Mouse (Mus musculus): ENCODE measurements around the gene Btf3l4. TPM values are rescaled to one million over a fixed set of nuclear protein-coding genes. Genes with fewer than 3 reads are reported as not detected.

Btf3l4 gene
- polyA plus RNA-seq, 1 experiment from 2014 or later: 199 TPM

DNA sequence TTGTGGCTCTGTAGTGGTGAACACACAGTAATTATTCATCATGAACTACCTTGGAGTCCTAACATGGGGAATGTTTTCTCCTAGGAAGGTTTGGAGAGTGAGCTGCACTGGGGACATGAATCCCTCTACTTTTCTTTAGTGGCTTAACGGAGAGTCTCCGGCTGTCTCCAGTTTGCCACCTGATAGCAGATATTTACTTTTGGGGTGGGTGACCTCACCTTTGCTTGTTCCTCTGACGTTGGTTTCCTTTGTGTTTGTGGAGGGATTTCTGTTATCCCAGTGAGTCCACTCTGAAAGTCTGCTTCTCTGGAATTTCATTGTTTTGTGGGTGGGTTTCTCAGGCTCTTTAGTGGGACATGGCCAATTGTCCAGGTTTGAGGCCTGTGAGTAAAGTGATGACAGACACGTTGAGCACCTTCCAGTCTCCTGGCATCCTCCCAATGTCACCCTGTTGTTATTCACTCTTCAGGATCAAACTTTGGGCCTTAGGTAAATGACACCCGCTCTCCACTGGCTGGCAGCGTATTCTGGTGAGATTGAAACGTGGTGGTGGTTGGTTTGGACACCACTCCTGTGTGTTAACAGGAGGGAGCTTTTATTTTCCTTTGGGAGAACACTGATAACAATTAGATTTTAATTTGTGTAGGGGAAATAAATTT, 8.6 kb upstream of the Btf3l4 start:
- ATAC-seq (ENCODE audit: insufficient number of reproducible peaks, insufficient read depth, low FRiP score, low TSS enrichment, low read depth): no peak
- no peaks in the 10 kb centered on the region for H3K9me3 ChIP-seq
- no peak overlapping the region for H3K4me2 ChIP-seq
- H3K4me3 ChIP-seq: no peak overlapping the region
- H3K36me3 ChIP-seq: peaks cover 11% of the 10 kb centered on the region; the same call in 1 of the 2 replicates
- no peak overlapping the region for H3K27ac ChIP-seq
- no peak overlapping the region for H3K9ac ChIP-seq
- WGBS: 85% methylated on average over 7 of the region's 7 CpGs
- no peaks in the 10 kb centered on the region for H3K27me3 ChIP-seq
- peaks cover 6% of the 10 kb centered on the region; the same call in 1 of the 2 replicates for H3K4me1 ChIP-seq

DNA sequence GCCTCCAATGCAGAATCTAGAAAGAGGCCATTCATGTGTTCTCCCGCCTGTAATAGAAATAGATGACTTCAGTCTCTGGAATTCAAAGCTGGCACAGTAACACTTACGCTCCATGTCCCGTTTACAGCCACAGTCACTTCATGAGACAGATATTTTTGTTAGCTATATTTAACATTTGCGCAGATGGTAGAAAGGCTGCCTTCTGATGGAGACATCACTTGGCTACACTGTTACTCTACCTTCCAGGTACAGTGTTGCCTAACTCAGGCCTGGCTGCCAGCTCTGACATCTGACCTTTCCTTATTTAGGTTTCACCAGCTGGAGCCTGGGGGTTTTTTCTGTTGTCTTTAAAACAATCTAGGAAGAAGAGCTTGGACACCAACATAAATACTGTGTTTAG, 4.6 kb upstream of the Btf3l4 start:
- no peaks in the 10 kb centered on the region for H3K9me3 ChIP-seq
- H3K4me2 ChIP-seq: no peak overlapping the region
- H3K4me3 ChIP-seq: no peak overlapping the region
- H3K9ac ChIP-seq: no peak overlapping the region
- ATAC-seq (ENCODE audit: insufficient number of reproducible peaks, insufficient read depth, low FRiP score, low TSS enrichment, low read depth): no peak
- 83% methylated on average over 4 of the region's 4 CpGs for WGBS
- peaks cover 11% of the 10 kb centered on the region; the same call in 1 of the 2 replicates for H3K36me3 ChIP-seq
- no peak overlapping the region for H3K27ac ChIP-seq
- peaks cover 22% of the 10 kb centered on the region for H3K4me1 ChIP-seq
- H3K27me3 ChIP-seq: no peaks in the 10 kb centered on the region

DNA sequence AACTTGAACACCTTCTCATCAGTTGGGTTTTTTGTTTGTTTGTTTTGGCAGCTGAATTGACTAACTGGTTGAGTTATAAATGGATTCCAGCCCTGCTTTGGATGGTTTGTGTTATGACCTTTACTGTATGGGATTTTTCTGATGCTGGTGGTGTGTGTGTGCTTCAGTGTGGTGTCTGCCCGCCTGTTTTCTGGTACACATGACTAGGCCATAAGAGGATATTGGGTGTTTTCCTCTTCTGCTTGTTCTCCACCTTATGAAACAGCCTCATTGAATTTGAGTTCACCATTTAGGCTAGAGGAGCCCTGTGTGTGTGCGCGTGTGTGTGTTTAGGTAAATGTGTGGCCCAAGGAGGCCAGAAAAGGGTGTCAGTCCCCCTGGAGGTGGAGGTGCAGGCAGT, 2.1 kb upstream of the Btf3l4 start:
- H3K36me3 ChIP-seq: peaks cover 3% of the 10 kb centered on the region; the same call in 1 of the 2 replicates
- H3K9me3 ChIP-seq: no peaks in the 10 kb centered on the region
- peak overlapping the region; percentile 76 for H3K4me2 ChIP-seq
- peak overlapping the region; percentile 90 for H3K4me3 ChIP-seq
- H3K9ac ChIP-seq: peak overlapping the region; percentile 98
- H3K4me1 ChIP-seq: peaks cover 30% of the 10 kb centered on the region
- 65% methylated on average over 3 of the region's 3 CpGs for WGBS
- H3K27ac ChIP-seq: peak overlapping the region; percentile 100; the same call in 1 of the 2 replicates
- ATAC-seq (ENCODE audit: insufficient number of reproducible peaks, insufficient read depth, low FRiP score, low TSS enrichment, low read depth): no peak
- no peaks in the 10 kb centered on the region for H3K27me3 ChIP-seq

GRCm38 (mm10) chr4:108834971-108835311, 1.5 kb upstream of the Btf3l4 start:
- Histone ChIP-seq H3K9ac (peak overlapping the region; percentile 98), H3K27ac (peak overlapping the region; percentile 100), H3K4me3 (peak overlapping the region; percentile 90), H3K36me3 (peaks cover 4% of the 10 kb centered on the region), H3K4me2 (peak overlapping the region; percentile 76), H3K9me3 (no peaks in the 10 kb centered on the region), H3K27me3 (no peaks in the 10 kb centered on the region), H3K4me1 (peaks cover 30% of the 10 kb centered on the region)
- 2% methylated on average over 15 of the region's 15 CpGs for WGBS
- ATAC-seq (ENCODE audit: insufficient number of reproducible peaks, insufficient read depth, low FRiP score, low TSS enrichment, low read depth): no peak

DNA sequence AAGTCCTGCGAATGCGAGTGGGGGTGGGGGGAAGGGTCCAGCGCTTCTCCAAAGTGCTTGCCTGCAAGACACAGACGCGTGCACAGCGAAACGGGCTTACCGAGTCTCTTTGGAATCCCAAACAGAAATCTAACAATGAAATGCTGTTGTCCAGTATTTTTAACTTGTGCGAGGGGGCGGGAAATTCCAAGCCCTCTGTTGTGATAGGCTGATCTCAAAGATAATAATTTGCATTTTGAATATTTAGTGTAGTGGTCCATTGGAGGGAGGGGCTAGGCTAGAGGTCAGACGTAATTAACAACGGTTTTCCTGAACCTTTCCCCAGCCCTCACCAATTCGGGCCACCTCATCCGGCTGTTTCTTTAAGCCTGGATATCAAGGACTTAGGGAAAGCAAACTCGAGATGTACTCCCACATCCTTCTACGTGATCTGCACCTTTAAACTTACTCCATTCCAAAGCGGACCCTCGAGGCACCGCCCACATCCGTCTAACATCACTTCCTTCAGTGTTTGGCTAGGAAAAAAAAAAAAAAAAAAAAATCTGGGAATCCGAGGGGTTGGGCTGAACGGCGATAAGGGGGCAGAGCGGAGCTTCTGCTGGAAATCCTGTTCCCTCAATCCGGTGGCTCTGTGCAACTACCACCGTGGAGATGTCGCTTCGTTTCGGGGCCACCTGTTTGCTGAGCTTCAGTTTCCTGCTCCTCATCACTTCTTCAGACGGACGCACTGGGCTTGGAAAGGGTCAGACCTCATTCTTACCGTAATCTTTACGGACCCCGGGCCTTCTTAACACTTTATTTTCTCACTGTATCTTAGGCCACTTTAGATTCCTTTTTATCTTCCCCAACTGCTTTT, 929 bp upstream of the Btf3l4 start, which contains the start of gene Txndc12:
Txndc12 (plus strand) TSS at position 487 of the 856 bp plus-strand sequence.
- under 1% methylated on average over 34 of the region's 34 CpGs for WGBS
- ATAC-seq (ENCODE audit: insufficient number of reproducible peaks, insufficient read depth, low FRiP score, low TSS enrichment, low read depth): peak; percentile 80

GRCm38 (mm10) chr4:108833828-108834114, 357 bp upstream of the Btf3l4 start:
- Histone ChIP-seq H3K9me3 (no peaks in the 10 kb centered on the region), H3K9ac (peak overlapping the region; percentile 98), H3K4me1 (peaks cover 30% of the 10 kb centered on the region), H3K36me3 (peaks cover 13% of the 10 kb centered on the region), H3K27ac (peak overlapping the region; percentile 100), H3K4me3 (peak overlapping the region; percentile 90), H3K27me3 (no peaks in the 10 kb centered on the region), H3K4me2 (peak overlapping the region; percentile 76)
- ATAC-seq (ENCODE audit: insufficient number of reproducible peaks, insufficient read depth, low FRiP score, low TSS enrichment, low read depth): no peak
- 0% methylated on average over 6 of the region's 6 CpGs for WGBS

More for the DNA sequence above, 929 bp upstream of the Btf3l4 start, which contains the start of gene Txndc12:
- H3K4me3 ChIP-seq: peak within 1 kb of the TSS; percentile 90
- H3K9me3 ChIP-seq: no peaks in the 10 kb centered on the region
- H3K36me3 ChIP-seq: peaks cover 9% of the 10 kb centered on the region
- H3K4me2 ChIP-seq: peak within 1 kb of the TSS; percentile 76
- H3K9ac ChIP-seq: peak within 1 kb of the TSS; percentile 98
- H3K27ac ChIP-seq: peak within 1 kb of the TSS; percentile 100
- H3K27me3 ChIP-seq: no peaks in the 10 kb centered on the region
- H3K4me1 ChIP-seq: peaks cover 30% of the 10 kb centered on the region

- 71% methylated on average over 1 of the region's 1 CpGs for WGBS
These were observed 2.7 kb downstream of the Btf3l4 start for GRCm38 (mm10) chr4:108830698-108831097.

DNA sequence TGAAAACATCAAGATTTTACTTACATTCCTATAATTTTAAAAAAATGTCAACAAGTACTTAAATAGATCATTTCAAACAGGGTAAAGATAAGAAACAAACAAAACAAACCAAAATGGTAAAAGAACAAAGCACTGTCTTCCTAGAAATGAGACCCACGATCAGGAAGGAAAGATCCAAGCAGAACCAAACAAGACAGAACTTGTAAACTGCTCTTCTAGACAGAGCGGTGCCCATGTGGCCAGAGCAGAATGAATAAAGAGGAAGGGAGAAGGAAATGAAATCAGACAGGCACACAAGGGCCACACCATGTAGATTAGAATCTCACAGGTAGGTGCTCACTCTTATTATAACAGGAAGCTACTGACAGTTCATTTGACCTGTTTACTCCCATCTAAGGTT, 6.8 kb downstream of the Btf3l4 start:
- Histone ChIP-seq H3K4me1 (peaks cover 2% of the 10 kb centered on the region), H3K9me3 (no peaks in the 10 kb centered on the region), H3K36me3 (peaks cover 72% of the 10 kb centered on the region), H3K27me3 (no peaks in the 10 kb centered on the region), H3K9ac (no peak overlapping the region), H3K4me2 (no peak overlapping the region), H3K4me3 (no peak overlapping the region), H3K27ac (no peak overlapping the region)
- ATAC-seq (ENCODE audit: insufficient number of reproducible peaks, insufficient read depth, low FRiP score, low TSS enrichment, low read depth): no peak
- WGBS: 73% methylated on average over 2 of the region's 2 CpGs

More at GRCm38 (mm10) chr4:108830698-108831097, 2.7 kb downstream of the Btf3l4 start:
- Histone ChIP-seq H3K36me3 (peaks cover 37% of the 10 kb centered on the region), H3K4me2 (0 out of 2 replicates have a peak overlapping the region, but pooled peaks have one; percentile 76), H3K4me3 (no peak overlapping the region), H3K4me1 (peaks cover 12% of the 10 kb centered on the region), H3K27ac (no peak overlapping the region), H3K27me3 (no peaks in the 10 kb centered on the region), H3K9ac (no peak overlapping the region), H3K9me3 (no peaks in the 10 kb centered on the region)
- no peak for ATAC-seq (ENCODE audit: insufficient number of reproducible peaks, insufficient read depth, low FRiP score, low TSS enrichment, low read depth)

- H3K4me1 ChIP-seq: no peaks in the 10 kb centered on the region
- H3K27ac ChIP-seq: no peak overlapping the region
- peaks cover 76% of the 10 kb centered on the region for H3K36me3 ChIP-seq
- no peaks in the 10 kb centered on the region for H3K27me3 ChIP-seq
- no peaks in the 10 kb centered on the region for H3K9me3 ChIP-seq
- H3K4me2 ChIP-seq: no peak overlapping the region
- no peak overlapping the region for H3K4me3 ChIP-seq
- 78% methylated on average over 1 of the region's 1 CpGs for WGBS
- no peak overlapping the region for H3K9ac ChIP-seq
- ATAC-seq (ENCODE audit: insufficient number of reproducible peaks, insufficient read depth, low FRiP score, low TSS enrichment, low read depth): no peak
These were observed 7.3 kb downstream of the Btf3l4 start for GRCm38 (mm10) chr4:108826096-108826495.

DNA sequence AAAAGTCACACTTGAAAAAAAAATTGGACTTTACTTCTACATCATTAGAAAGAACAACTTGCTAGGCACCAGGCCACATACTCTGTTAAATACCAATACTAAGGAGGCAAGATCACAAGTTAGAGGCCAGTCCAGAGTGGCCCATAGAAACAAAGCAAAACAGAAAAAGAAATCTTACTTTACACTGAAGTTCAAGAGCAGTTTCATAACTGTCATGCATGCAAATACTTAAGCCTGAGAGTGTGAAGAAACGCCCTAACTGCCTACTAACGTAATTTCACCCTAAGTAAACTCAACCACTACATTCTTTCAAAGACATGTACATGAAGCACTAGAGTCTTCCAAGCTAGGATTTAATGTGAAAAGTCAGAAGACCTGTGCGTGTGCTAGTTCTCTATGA, 7.7 kb downstream of the Btf3l4 start:
- no peak overlapping the region for H3K9ac ChIP-seq
- no peaks in the 10 kb centered on the region for H3K27me3 ChIP-seq
- no peak overlapping the region for H3K4me2 ChIP-seq
- no peaks in the 10 kb centered on the region for H3K4me1 ChIP-seq
- no peak overlapping the region for H3K4me3 ChIP-seq
- WGBS: 94% methylated on average over 3 of the region's 3 CpGs
- ATAC-seq (ENCODE audit: insufficient number of reproducible peaks, insufficient read depth, low FRiP score, low TSS enrichment, low read depth): no peak
- no peak overlapping the region for H3K27ac ChIP-seq
- H3K9me3 ChIP-seq: no peaks in the 10 kb centered on the region
- H3K36me3 ChIP-seq: peaks cover 80% of the 10 kb centered on the region

- ATAC-seq (ENCODE audit: insufficient number of reproducible peaks, insufficient read depth, low FRiP score, low TSS enrichment, low read depth): no peak
- no peaks in the 10 kb centered on the region for H3K4me1 ChIP-seq
- no peak overlapping the region for H3K9ac ChIP-seq
- 73% methylated on average over 6 of the region's 6 CpGs for WGBS
- H3K27me3 ChIP-seq: no peaks in the 10 kb centered on the region
- H3K9me3 ChIP-seq: no peaks in the 10 kb centered on the region
- H3K4me3 ChIP-seq: no peak overlapping the region
- no peak overlapping the region for H3K4me2 ChIP-seq
- no peak overlapping the region for H3K27ac ChIP-seq
- peaks cover 11% of the 10 kb centered on the region for H3K36me3 ChIP-seq
These were observed 21.9 kb downstream of the Btf3l4 start for GRCm38 (mm10) chr4:108811550-108811949.

DNA sequence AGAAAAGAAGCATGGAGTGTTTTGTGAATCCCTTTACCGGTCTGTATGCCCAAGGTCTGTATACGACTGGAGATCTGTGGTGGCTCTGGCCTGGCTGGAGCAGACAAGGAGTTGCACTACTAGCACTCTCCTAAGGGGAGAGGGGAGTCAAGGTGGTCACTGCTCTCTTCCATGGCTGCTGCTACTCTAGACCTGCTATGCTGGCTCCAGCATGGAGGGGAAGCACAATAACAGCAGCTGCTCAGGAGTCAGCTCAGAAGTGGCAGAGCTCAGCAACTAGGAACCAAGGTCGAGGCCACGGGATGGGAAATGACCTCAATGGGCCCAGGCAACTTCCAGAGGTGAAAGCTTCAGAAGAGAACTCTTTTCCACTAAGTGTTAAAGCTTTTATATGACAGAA, 22.3 kb downstream of the Btf3l4 start:
- Histone ChIP-seq H3K4me3 (no peak overlapping the region), H3K36me3 (peaks cover 11% of the 10 kb centered on the region), H3K27ac (no peak overlapping the region), H3K9ac (no peak overlapping the region), H3K9me3 (no peaks in the 10 kb centered on the region), H3K27me3 (no peaks in the 10 kb centered on the region), H3K4me1 (no peaks in the 10 kb centered on the region), H3K4me2 (no peak overlapping the region)
- ATAC-seq (ENCODE audit: insufficient number of reproducible peaks, insufficient read depth, low FRiP score, low TSS enrichment, low read depth): no peak
- 68% methylated on average over 4 of the region's 4 CpGs for WGBS
